Mouse (Mus musculus) limb, embryonic 11.5 days (tissue): ENCODE data around the gene Rnf11. TPM values are rescaled to one million over a fixed set of nuclear protein-coding genes. Genes with fewer than 3 reads are reported as not detected.

Experiments
- ATAC-seq: fragments of 200-750 bp; cut with Nextera tagmentation; 2 replicates; pipeline ENCODE4 v1.8.0; 2017; ENCODE audit warnings: low read depth; ENCODE audit not compliant: insufficient number of reproducible peaks, low FRiP score, low TSS enrichment
- DNase-seq: peaks from one replicate; pipeline ENCODE4 v3.0.0-alpha.2; 2015; ENCODE audit warnings: low spot score
- H3K27ac ChIP-seq: fragments of 300-500 bp; sonication (generic); replicated peaks from 2 replicates; pipeline ENCODE4 v1.5.1; 2014; ENCODE audit warnings: low read depth, mild to moderate bottlenecking, low read length
- H3K27me3 ChIP-seq: fragments of 300-500 bp; sonication (generic); 2 replicates; pipeline ENCODE4 v1.6.1; 2014; ENCODE audit warnings: mild to moderate bottlenecking, low read length, mixed read lengths; ENCODE audit not compliant: control insufficient read depth, insufficient read depth
- H3K36me3 ChIP-seq: fragments of 300-500 bp; sonication (generic); 2 replicates; pipeline ENCODE4 v1.6.1; 2014; ENCODE audit warnings: mild to moderate bottlenecking, low read length, moderate library complexity, mixed read lengths; ENCODE audit not compliant: control insufficient read depth, insufficient read depth
- H3K4me1 ChIP-seq: fragments of 300-500 bp; sonication (generic); 2 replicates; pipeline ENCODE4 v1.6.1; 2014; ENCODE audit warnings: low read length, mixed read lengths; ENCODE audit not compliant: control insufficient read depth, insufficient read depth
- H3K4me2 ChIP-seq: fragments of 300-500 bp; sonication (generic); 2 replicates; pipeline ENCODE4 v1.6.1; 2014; ENCODE audit warnings: low read depth, mild to moderate bottlenecking, moderate library complexity; ENCODE audit not compliant: severe bottlenecking
- H3K4me3 ChIP-seq: fragments of 300-500 bp; sonication (generic); 2 replicates; pipeline ENCODE4 v1.5.1; 2014; ENCODE audit warnings: low read depth, low read length
- H3K9ac ChIP-seq: fragments of 300-500 bp; sonication (generic); 2 replicates; pipeline ENCODE4 v1.6.1; 2014; ENCODE audit warnings: mild to moderate bottlenecking, low read length
- H3K9me3 ChIP-seq: fragments of 300-500 bp; sonication (generic); 2 replicates; pipeline ENCODE4 v1.6.1; 2016; ENCODE audit warnings: low read length; ENCODE audit not compliant: control insufficient read depth
- WGBS: fragments of 180-500 bp; shearing (Covaris S2); extraction: QIAGEN DNeasy Blood & Tissue Kit; methylation state at CpG from one replicate; pipeline ENCODE4 v1.1.7; 2014; 5-methylcytosine and 5-hydroxymethylcytosine counted together
- polyA plus RNA-seq: library from polyadenylated mRNA; unstranded; fragments of >200 nt; fragmentation: Nextera tagmentation; extraction: Ambion mirVana; gene quantifications from 2 replicates; pipeline ENCODE4 v1.2.1, GENCODE M21; 2014

Gene Rnf11
- polyA plus RNA-seq: 36.1 and 36.9 TPM in 2 replicates

GRCm38 (mm10) chr4:109484621-109485020 is at the start of gene Rnf11:
Gene Rnf11, minus strand, starts transcription at chr4:109484728.
- 85% methylated on average over 3 of the region's 3 CpGs for WGBS
- no peak for DNase-seq
- H3K4me2 ChIP-seq: no peak within 1 kb of the TSS
- H3K4me1 ChIP-seq: no peaks in the 10 kb centered on the region
- ATAC-seq: no peak
- no peak within 1 kb of the TSS for H3K27ac ChIP-seq
- H3K9ac ChIP-seq: no peak within 1 kb of the TSS
- H3K4me3 ChIP-seq: no peak within 1 kb of the TSS
- H3K9me3 ChIP-seq: no peaks in the 10 kb centered on the region
- H3K36me3 ChIP-seq: no peaks in the 10 kb centered on the region
- no peaks in the 10 kb centered on the region for H3K27me3 ChIP-seq

GRCm38 (mm10) chr4:109531111-109531510 is 46.6 kb upstream of the Rnf11 start, which contains the start of gene 4930522H14Rik:
Gene 4930522H14Rik, minus strand, starts transcription at chr4:109531297.
- Histone ChIP-seq H3K27me3 (no peaks in the 10 kb centered on the region), H3K4me1 (no peaks in the 10 kb centered on the region), H3K4me2 (no peak within 1 kb of the TSS), H3K9ac (no peak within 1 kb of the TSS), H3K9me3 (no peaks in the 10 kb centered on the region), H3K4me3 (no peak within 1 kb of the TSS), H3K36me3 (no peaks in the 10 kb centered on the region), H3K27ac (no peak within 1 kb of the TSS)
- 96% methylated on average over 2 of the region's 2 CpGs for WGBS
- no peak for ATAC-seq
- DNase-seq: no peak

GRCm38 (mm10) chr4:109530245-109530816 is 45.8 kb upstream of the Rnf11 start:
- no peaks in the 10 kb centered on the region for H3K9me3 ChIP-seq
- DNase-seq (no peak), ATAC-seq (no peak)
- WGBS: 79% methylated on average over 15 of the region's 15 CpGs
- no peak overlapping the region for H3K4me2 ChIP-seq
- no peak overlapping the region for H3K9ac ChIP-seq
- no peaks in the 10 kb centered on the region for H3K36me3 ChIP-seq
- H3K27me3 ChIP-seq: no peaks in the 10 kb centered on the region
- H3K27ac ChIP-seq: no peak overlapping the region
- no peak overlapping the region for H3K4me3 ChIP-seq
- no peaks in the 10 kb centered on the region for H3K4me1 ChIP-seq

- Histone ChIP-seq H3K27ac (no peak overlapping the region), H3K27me3 (no peaks in the 10 kb centered on the region), H3K4me3 (no peak overlapping the region), H3K9me3 (no peaks in the 10 kb centered on the region), H3K4me2 (no peak overlapping the region), H3K36me3 (no peaks in the 10 kb centered on the region), H3K9ac (no peak overlapping the region), H3K4me1 (no peaks in the 10 kb centered on the region)
- peak; percentile 61 for DNase-seq
- 8% methylated on average over 5 of the region's 5 CpGs for WGBS
- ATAC-seq: peak; percentile 21; the same call in 1 of the 2 replicates
These were observed 20.4 kb upstream of the Rnf11 start for GRCm38 (mm10) chr4:109504885-109505284.

GRCm38 (mm10) chr4:109498476-109498875 is 13.9 kb upstream of the Rnf11 start:
- no peaks in the 10 kb centered on the region for H3K27me3 ChIP-seq
- DNase-seq (no peak), ATAC-seq (no peak)
- no peak overlapping the region for H3K27ac ChIP-seq
- no peak overlapping the region for H3K4me2 ChIP-seq
- no peak overlapping the region for H3K9ac ChIP-seq
- WGBS: 49% methylated on average over 11 of the region's 11 CpGs
- no peaks in the 10 kb centered on the region for H3K4me1 ChIP-seq
- H3K9me3 ChIP-seq: no peaks in the 10 kb centered on the region
- H3K4me3 ChIP-seq: no peak overlapping the region
- no peaks in the 10 kb centered on the region for H3K36me3 ChIP-seq

- no peak overlapping the region for H3K9ac ChIP-seq
- H3K4me3 ChIP-seq: no peak overlapping the region
- no peak overlapping the region for H3K4me2 ChIP-seq
- no peaks in the 10 kb centered on the region for H3K27me3 ChIP-seq
- no peak overlapping the region for H3K27ac ChIP-seq
- no peaks in the 10 kb centered on the region for H3K36me3 ChIP-seq
- H3K9me3 ChIP-seq: no peaks in the 10 kb centered on the region
- no peak for DNase-seq
- ATAC-seq: no peak
- no peaks in the 10 kb centered on the region for H3K4me1 ChIP-seq
These were observed 9.1 kb upstream of the Rnf11 start for GRCm38 (mm10) chr4:109493581-109493980.

- Histone ChIP-seq H3K4me2 (no peak overlapping the region), H3K27me3 (no peaks in the 10 kb centered on the region), H3K4me1 (no peaks in the 10 kb centered on the region), H3K9me3 (no peaks in the 10 kb centered on the region), H3K36me3 (no peaks in the 10 kb centered on the region), H3K4me3 (no peak overlapping the region), H3K27ac (no peak overlapping the region), H3K9ac (no peak overlapping the region)
- ATAC-seq (no peak), DNase-seq (no peak)
- 87% methylated on average over 1 of the region's 1 CpGs for WGBS
These were observed 4.3 kb upstream of the Rnf11 start for GRCm38 (mm10) chr4:109488812-109489211.

GRCm38 (mm10) chr4:109482701-109483100 is 1.8 kb downstream of the Rnf11 start:
- Histone ChIP-seq H3K9me3 (no peaks in the 10 kb centered on the region), H3K27ac (no peak overlapping the region), H3K4me3 (no peak overlapping the region), H3K27me3 (no peaks in the 10 kb centered on the region), H3K36me3 (no peaks in the 10 kb centered on the region), H3K4me1 (no peaks in the 10 kb centered on the region), H3K4me2 (no peak overlapping the region), H3K9ac (no peak overlapping the region)
- WGBS: 96% methylated on average over 1 of the region's 1 CpGs
- ATAC-seq: no peak
- no peak for DNase-seq

GRCm38 (mm10) chr4:109481424-109481823 is 3.1 kb downstream of the Rnf11 start:
- no peak overlapping the region for H3K4me2 ChIP-seq
- no peak for ATAC-seq
- H3K9ac ChIP-seq: no peak overlapping the region
- H3K9me3 ChIP-seq: no peaks in the 10 kb centered on the region
- DNase-seq: no peak
- H3K27me3 ChIP-seq: no peaks in the 10 kb centered on the region
- 78% methylated on average over 2 of the region's 2 CpGs for WGBS
- H3K4me1 ChIP-seq: no peaks in the 10 kb centered on the region
- H3K27ac ChIP-seq: no peak overlapping the region
- no peak overlapping the region for H3K4me3 ChIP-seq
- H3K36me3 ChIP-seq: no peaks in the 10 kb centered on the region
